Mouse (Mus musculus) CH12.LX (cell line): ENCODE measurements around the gene Ift43. TPM values are rescaled to one million over a fixed set of nuclear protein-coding genes. Genes with fewer than 3 reads are reported as not detected.

Experiments
- DNase-seq: peaks from one replicate; pipeline ENCODE4 v3.0.0-alpha.2; 2013; ENCODE audit errors: extremely low read depth
- H3K27ac ChIP-seq: 2 replicates; pipeline ENCODE4 v1.5.1; 2012; ENCODE audit warnings: low read depth, mild to moderate bottlenecking, control low read depth, moderate library complexity; ENCODE audit not compliant: insufficient read depth
- H3K27me3 ChIP-seq: replicated peaks from 2 replicates; pipeline ENCODE3; 2012; ENCODE audit warnings: inconsistent platforms
- H3K36me3 ChIP-seq, 2 experiments: replicated peaks in 1 of 2; 2 replicates each; pipeline versions ENCODE3 to v1.6.1; 2012; ENCODE audit warnings: inconsistent platforms in 1 of 2, low read length in 1 of 2, mild to moderate bottlenecking in 1 of 2, mixed read lengths in 1 of 2, moderate library complexity in 1 of 2; ENCODE audit not compliant: control insufficient read depth in 1 of 2, insufficient read depth in 1 of 2
- H3K4me1 ChIP-seq, 2 experiments: 2 replicates each; pipeline ENCODE4 v1.6.1; 2012; ENCODE audit warnings: inconsistent platforms in 1 of 2, moderate library complexity in 1 of 2; ENCODE audit not compliant: insufficient read depth in 2 of 2, control insufficient read depth in 1 of 2
- H3K4me2 ChIP-seq: 2 replicates; pipeline ENCODE4 v1.6.1; 2012; ENCODE audit warnings: low read depth, mild to moderate bottlenecking, control low read depth; ENCODE audit not compliant: poor library complexity, insufficient read depth, severe bottlenecking
- H3K4me3 ChIP-seq, 3 experiments: fragments of 150-350 bp in 1 of 3; sonication (generic) in 1 of 3; replicated peaks in 1 of 3; 2 replicates each; pipeline versions ENCODE3 to v1.5.1; 2011 to 2012; ENCODE audit warnings: low read depth in 2 of 3, low read length in 2 of 3, mild to moderate bottlenecking in 2 of 3, moderate library complexity in 2 of 3, control low read depth in 1 of 3, improper control_type of control experiment in 1 of 3, inconsistent platforms in 1 of 3, mixed read lengths in 1 of 3; ENCODE audit not compliant: poor library complexity in 1 of 3
- H3K79me2 ChIP-seq: replicated peaks from 2 replicates; pipeline ENCODE4 v1.6.1; 2012; ENCODE audit warnings: mild to moderate bottlenecking, moderate library complexity; ENCODE audit not compliant: control insufficient read depth, poor library complexity, insufficient read depth, severe bottlenecking; ENCODE audit errors: extremely low read depth
- H3K9ac ChIP-seq: 2 replicates; pipeline ENCODE4 v1.6.1; 2012; ENCODE audit warnings: low read depth, mild to moderate bottlenecking, control low read depth, moderate library complexity; ENCODE audit not compliant: insufficient read depth
- H3K9me3 ChIP-seq: replicated peaks from 2 replicates; pipeline ENCODE3; 2012; ENCODE audit warnings: low read length, inconsistent platforms, mixed read lengths
- BHLHE40 ChIP-seq: IDR thresholded peaks from 2 replicates; pipeline ENCODE4 v1.6.1; 2011; ENCODE audit warnings: mild to moderate bottlenecking, low read depth, low read length, improper control_type of control experiment
- CHD1 ChIP-seq: IDR thresholded peaks from 2 replicates; pipeline ENCODE4 v1.6.1; 2012; ENCODE audit warnings: low read depth, low read length, improper control_type of control experiment, inconsistent platforms
- CHD2 ChIP-seq: IDR thresholded peaks from 2 replicates; pipeline ENCODE4 v1.6.1; 2011; ENCODE audit warnings: low read length, improper control_type of control experiment
- E2F4 ChIP-seq: IDR thresholded peaks from 2 replicates; pipeline ENCODE4 v1.6.1; 2011; ENCODE audit warnings: low read depth, low read length, improper control_type of control experiment; ENCODE audit not compliant: insufficient replicate concordance
- ELF1 ChIP-seq: IDR thresholded peaks from 2 replicates; pipeline ENCODE4 v1.6.1; 2014; ENCODE audit warnings: low read depth, mild to moderate bottlenecking, inconsistent platforms, low read length, improper control_type of control experiment
- EP300 ChIP-seq: IDR thresholded peaks from 2 replicates; pipeline ENCODE4 v1.6.1; 2011; ENCODE audit warnings: low read length, improper control_type of control experiment
- GABPA ChIP-seq: IDR thresholded peaks from 2 replicates; pipeline ENCODE4 v1.6.1; 2012; ENCODE audit warnings: low read depth, low read length, improper control_type of control experiment, inconsistent platforms; ENCODE audit not compliant: insufficient replicate concordance
- JUND ChIP-seq: conservative IDR thresholded peaks from 2 replicates; pipeline ENCODE4 v1.6.1; 2011; ENCODE audit warnings: low read depth, low read length, improper control_type of control experiment
- KAT2A ChIP-seq: IDR thresholded peaks from 2 replicates; pipeline ENCODE4 v1.6.1; 2012; ENCODE audit warnings: low read length, improper control_type of control experiment, inconsistent platforms; ENCODE audit not compliant: insufficient replicate concordance
- MAFK ChIP-seq: IDR thresholded peaks from 2 replicates; pipeline ENCODE4 v1.6.1; 2011; ENCODE audit warnings: low read length, improper control_type of control experiment; ENCODE audit not compliant: insufficient replicate concordance
- MAX ChIP-seq: IDR thresholded peaks from 2 replicates; pipeline ENCODE4 v1.6.1; 2011; ENCODE audit warnings: low read length, improper control_type of control experiment
- MAZ ChIP-seq: IDR thresholded peaks from 2 replicates; pipeline ENCODE4 v1.6.1; 2012; ENCODE audit warnings: low read depth, mild to moderate bottlenecking, inconsistent platforms, low read length, improper control_type of control experiment, moderate library complexity
- MEF2A ChIP-seq: IDR thresholded peaks from 2 replicates; pipeline ENCODE4 v1.6.1; 2014; ENCODE audit warnings: low read depth, mild to moderate bottlenecking, inconsistent platforms, low read length, improper control_type of control experiment, borderline replicate concordance
- MXI1 ChIP-seq: IDR thresholded peaks from 2 replicates; pipeline ENCODE4 v1.6.1; 2011; ENCODE audit warnings: mild to moderate bottlenecking, low read depth, low read length, improper control_type of control experiment
- MYC ChIP-seq: IDR thresholded peaks from 2 replicates; pipeline ENCODE4 v1.6.1; 2011; ENCODE audit warnings: low read depth, mild to moderate bottlenecking, improper control_type of control experiment, low read length
- PAX5 ChIP-seq: IDR thresholded peaks from 2 replicates; pipeline ENCODE4 v1.6.1; 2012; ENCODE audit warnings: low read length, inconsistent platforms, mixed read lengths
- POLR2A ChIP-seq: IDR thresholded peaks from 2 replicates; pipeline ENCODE4 v1.6.1; 2011; ENCODE audit warnings: low read depth, mild to moderate bottlenecking, improper control_type of control experiment, low read length
- POLR2AphosphoS2 ChIP-seq: IDR thresholded peaks from 2 replicates; pipeline ENCODE4 v1.6.1; 2011; ENCODE audit warnings: low read depth, low read length, improper control_type of control experiment
- RAD21 ChIP-seq: IDR thresholded peaks from 2 replicates; pipeline ENCODE4 v1.6.1; 2011; ENCODE audit warnings: low read depth, mild to moderate bottlenecking, low read length, improper control_type of control experiment, moderate library complexity
- SMC3 ChIP-seq: IDR thresholded peaks from 2 replicates; pipeline ENCODE4 v1.6.1; 2011; ENCODE audit warnings: low read depth, low read length, improper control_type of control experiment
- TBP ChIP-seq: conservative IDR thresholded peaks from 2 replicates; pipeline ENCODE4 v1.6.1; 2011; ENCODE audit warnings: low read depth, low read length, improper control_type of control experiment
- UBTF ChIP-seq: IDR thresholded peaks from 2 replicates; pipeline ENCODE4 v1.6.1; 2012; ENCODE audit warnings: low read depth, mild to moderate bottlenecking, inconsistent platforms, low read length, improper control_type of control experiment, moderate library complexity
- USF1 ChIP-seq: IDR thresholded peaks from 2 replicates; pipeline ENCODE4 v1.6.1; 2014; ENCODE audit warnings: low read depth, mild to moderate bottlenecking, inconsistent platforms, low read length, improper control_type of control experiment
- USF2 ChIP-seq: conservative IDR thresholded peaks from 2 replicates; pipeline ENCODE4 v1.6.1; 2011; ENCODE audit warnings: low read depth, low read length, improper control_type of control experiment
- ZC3H11A ChIP-seq: IDR thresholded peaks from 2 replicates; pipeline ENCODE4 v1.6.1; 2012; ENCODE audit warnings: low read depth, mild to moderate bottlenecking, inconsistent platforms, low read length, improper control_type of control experiment
- ZKSCAN1 ChIP-seq: IDR thresholded peaks from 2 replicates; pipeline ENCODE4 v1.6.1; 2012; ENCODE audit warnings: low read depth, inconsistent platforms, low read length, improper control_type of control experiment, borderline replicate concordance
- ZMIZ1 ChIP-seq: IDR thresholded peaks from 2 replicates; pipeline ENCODE4 v1.6.1; 2012; ENCODE audit warnings: low read depth, mild to moderate bottlenecking, inconsistent platforms, low read length, improper control_type of control experiment
- dilution Hi-C: fragments of 300-500 bp; cut with MboI; formaldehyde crosslinking; loops from 2 replicates; pipeline ENCODE4 v1.14.3; 2020; ENCODE audit warnings: low sequenced_read_pairs; ENCODE audit not compliant: extremely low pct_unique_long_range_greater_than_20kb, extremely low pct_ligation_motif_present
- in situ Hi-C: fragments of 300-500 bp; cut with MboI; formaldehyde crosslinking; loops from 3 replicates; pipeline ENCODE4 v1.14.3; 2019; ENCODE audit warnings: low sequenced_read_pairs, low pct_ligation_motif_present, low pct_unique_long_range_greater_than_20kb, mixed read lengths
- polyA plus RNA-seq: library from polyadenylated mRNA; unstranded; fragments of >175 nt; gene quantifications from 2 replicates; pipeline ENCODE4 v1.2.1, GENCODE M21; 2012; ENCODE audit warnings: low read depth; ENCODE audit not compliant: insufficient read length
- total RNA-seq, 2 experiments: library from RNA; depleted of rRNA; stranded (reverse); fragments of 300-350 nt in 1 of 2; fragments of >200 nt in 1 of 2; gene quantifications; 2 replicates each; pipeline ENCODE4 v1.2.3; 2012 to 2014

Ift43 gene
- total and polyA plus RNA-seq, 3 experiments, result 2.0 to 8.6 (median 2.8) TPM

DNA sequence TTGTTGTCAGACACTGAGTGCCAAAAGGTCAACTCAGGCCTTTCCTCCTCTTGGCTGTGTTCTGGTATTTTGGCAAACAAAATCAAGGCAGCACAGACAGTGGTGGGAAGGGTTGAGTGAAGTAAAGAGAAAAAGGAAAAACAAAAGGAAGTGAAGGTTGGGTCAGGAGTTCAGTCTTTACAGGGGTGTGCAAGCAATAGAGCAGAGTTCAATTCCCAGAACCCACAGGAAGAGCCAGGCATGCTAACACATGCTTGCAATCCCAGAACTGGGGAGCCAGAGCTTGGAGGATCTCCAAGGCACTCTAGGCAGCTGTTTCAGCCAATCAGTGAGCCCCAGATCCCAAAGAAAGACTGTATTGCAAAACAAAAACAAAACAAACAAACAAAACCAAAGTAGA lies 17.5 kb upstream of the Ift43 start:
- H3K9ac ChIP-seq, result no peak overlapping the region
- H3K9me3 ChIP-seq, result no peaks in the 10 kb centered on the region
- in situ Hi-C loops (no loop called here), dilution Hi-C loops (no loop called here)
- H3K79me2 ChIP-seq, result no peaks in the 10 kb centered on the region
- no peak overlapping the region for H3K4me3 ChIP-seq
- no peaks in the 10 kb centered on the region for H3K27me3 ChIP-seq
- H3K4me2 ChIP-seq, result no peak overlapping the region
- no peak for TF ChIP-seq BHLHE40
- no peak for TF ChIP-seq ELF1
- TF ChIP-seq ZC3H11A, result no peak
- TF ChIP-seq UBTF, result no peak
- no peak for TF ChIP-seq MAFK
- no peak for TF ChIP-seq POLR2A
- no peak for TF ChIP-seq ZKSCAN1
- no peak for TF ChIP-seq ZMIZ1
- no peak for TF ChIP-seq MXI1
- no peak for TF ChIP-seq USF2
- TF ChIP-seq CHD1, result no peak
- no peak for TF ChIP-seq TBP
- TF ChIP-seq EP300, result no peak
- no peak for TF ChIP-seq MAZ
- TF ChIP-seq PAX5, result no peak
- no peak for TF ChIP-seq GABPA
- TF ChIP-seq SMC3, result no peak
- H3K27ac ChIP-seq, result no peak overlapping the region
- no peaks in the 10 kb centered on the region for H3K36me3 ChIP-seq
- no peak for DNase-seq
- H3K4me1 ChIP-seq, result no peaks in the 10 kb centered on the region

DNA sequence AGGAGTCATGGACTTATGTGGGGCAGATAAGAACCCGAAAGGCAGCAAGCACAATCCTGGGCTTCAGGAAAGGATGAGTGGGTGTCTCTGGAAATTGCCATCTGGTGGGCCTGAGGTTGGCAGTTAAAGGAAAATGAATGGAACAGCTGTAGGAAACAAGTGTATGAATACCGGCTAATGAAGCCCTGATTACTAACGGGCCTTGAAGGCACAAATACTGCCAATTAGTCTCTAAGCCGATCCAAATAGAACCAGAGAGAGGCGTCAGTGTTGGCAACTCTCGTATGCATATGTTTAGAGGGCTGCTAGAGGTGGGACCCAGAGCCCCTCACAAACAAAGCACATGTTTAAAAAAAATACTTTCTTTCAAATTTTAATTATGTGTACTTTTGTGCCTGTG lies 10.9 kb upstream of the Ift43 start:
- Histone ChIP-seq H3K27ac (no peak overlapping the region), H3K79me2 (no peaks in the 10 kb centered on the region), H3K9me3 (no peaks in the 10 kb centered on the region), H3K36me3 (no peaks in the 10 kb centered on the region), H3K4me1 (no peaks in the 10 kb centered on the region)
- DNase-seq, result no peak
- no peak for TF ChIP-seq CHD2
- no peak for TF ChIP-seq USF1
- no peak for TF ChIP-seq ZKSCAN1
- TF ChIP-seq KAT2A, result no peak
- no peak for TF ChIP-seq POLR2A
- TF ChIP-seq MAFK, result no peak
- no peak for TF ChIP-seq ELF1
- no peak for TF ChIP-seq RAD21
- TF ChIP-seq MAX, result no peak
- TF ChIP-seq POLR2AphosphoS2, result no peak
- no peak for TF ChIP-seq JUND
- no peak for TF ChIP-seq MEF2A
- TF ChIP-seq E2F4, result no peak
- TF ChIP-seq MYC, result no peak
- TF ChIP-seq, all 38 proteins: peak for 0
- in situ Hi-C loops, result loop anchor here (10.0 kb wide), 2 partner anchors 47 to 117 kb away; no protein-coding TSS in a partner anchor
- Histone ChIP-seq H3K27me3 (no peaks in the 10 kb centered on the region), H3K4me2 (no peak overlapping the region), H3K9ac (no peak overlapping the region), H3K4me3 (no peak overlapping the region)
- dilution Hi-C loops, result no loop called here
